Mouse (Mus musculus): ENCODE data around the gene Srek1ip1. TPM values are rescaled to one million over a fixed set of nuclear protein-coding genes. Genes with fewer than 3 reads are reported as not detected.
A peak's percentile ranks its signal among the peaks of the same experiment; 100 is the strongest.

The Srek1ip1 gene
- polyA plus RNA-seq, 1 experiment = 12.9 TPM

DNA sequence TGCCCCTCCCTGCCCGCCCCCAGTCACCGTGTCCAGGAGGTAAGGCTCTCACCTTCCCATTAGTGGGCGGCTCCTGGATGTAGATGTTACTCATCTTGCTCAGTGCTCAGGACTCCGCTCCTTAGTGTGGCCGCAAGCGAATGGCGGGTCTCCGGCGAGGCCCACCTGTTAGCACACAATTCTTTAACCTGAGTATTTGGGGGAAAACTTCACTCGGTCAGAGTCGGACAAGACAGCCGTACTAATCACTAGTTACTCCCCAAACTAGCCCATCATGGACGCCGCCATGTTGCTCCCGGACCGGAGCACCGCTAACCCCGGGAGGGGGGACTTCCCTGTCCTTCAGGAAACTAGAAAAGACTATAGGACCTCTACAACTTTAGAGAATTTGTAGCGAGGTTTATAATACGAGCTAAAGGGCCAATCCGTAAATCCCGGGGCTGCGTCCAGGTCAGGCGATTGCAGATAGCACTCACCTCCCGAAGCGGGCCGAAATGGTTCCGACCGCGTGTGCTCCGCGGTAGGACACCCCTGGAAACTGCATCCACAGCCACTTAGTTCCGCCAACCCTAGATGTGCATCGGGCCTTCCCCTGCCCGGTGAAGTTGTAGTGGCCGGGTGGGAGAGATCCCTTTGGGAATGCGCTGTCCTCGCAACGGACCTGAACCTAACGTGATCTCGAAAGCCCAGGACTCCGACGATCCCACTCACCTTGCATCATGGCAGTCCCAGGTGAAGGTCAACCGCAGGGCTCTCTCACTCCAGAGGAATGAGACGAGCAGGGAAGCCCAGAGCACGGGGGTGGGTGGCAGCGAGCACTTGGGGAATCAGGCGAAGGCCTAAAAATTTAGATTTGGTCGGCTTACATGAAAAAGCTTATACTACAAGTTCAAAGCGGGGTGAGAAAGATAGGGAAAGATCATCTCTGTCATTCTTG lies 24.6 kb downstream of the Srek1ip1 start, which contains the start of gene Cwc27:
TSS of gene Cwc27 (minus strand) at position 508 of the 937 bp plus-strand sequence.
- H3K36me3 ChIP-seq (ENCODE audit: control insufficient read depth, insufficient read depth, low read length) = no peaks in the 10 kb centered on the region
- no peaks in the 10 kb centered on the region for H3K27me3 ChIP-seq (ENCODE audit: control insufficient read depth, insufficient read depth, low read length)
- peak within 1 kb of the TSS; percentile 66; the same call in 1 of the 2 replicates for H3K27ac ChIP-seq (ENCODE audit: control insufficient read depth, insufficient read depth, low read length)
- TF ChIP-seq CTCF (IDR thresholded peaks at IDR 0.05; ENCODE audit: borderline replicate concordance, control insufficient read depth, extremely low read depth, insufficient read depth, low read length, poor library complexity) (0 out of 2 replicates have a peak, but pooled peaks have one; percentile 39), POLR2A (IDR thresholded peaks at IDR 0.05; ENCODE audit: control insufficient read depth, extremely low read depth, insufficient read depth, low read length, poor library complexity) (0 out of 2 replicates have a peak, but pooled peaks have one; percentile 37)
- WGBS = under 1% methylated on average over 50 of the region's 50 CpGs
- no peaks in the 10 kb centered on the region; the same call in 1 of the 2 replicates for H3K4me1 ChIP-seq (replicated peaks; ENCODE audit: control insufficient read depth, insufficient read depth, low read length)
- DNase-seq = peak; percentile 77
- peak within 1 kb of the TSS; percentile 78 for H3K4me3 ChIP-seq (ENCODE audit: control insufficient read depth, insufficient read depth, low read length)

DNA sequence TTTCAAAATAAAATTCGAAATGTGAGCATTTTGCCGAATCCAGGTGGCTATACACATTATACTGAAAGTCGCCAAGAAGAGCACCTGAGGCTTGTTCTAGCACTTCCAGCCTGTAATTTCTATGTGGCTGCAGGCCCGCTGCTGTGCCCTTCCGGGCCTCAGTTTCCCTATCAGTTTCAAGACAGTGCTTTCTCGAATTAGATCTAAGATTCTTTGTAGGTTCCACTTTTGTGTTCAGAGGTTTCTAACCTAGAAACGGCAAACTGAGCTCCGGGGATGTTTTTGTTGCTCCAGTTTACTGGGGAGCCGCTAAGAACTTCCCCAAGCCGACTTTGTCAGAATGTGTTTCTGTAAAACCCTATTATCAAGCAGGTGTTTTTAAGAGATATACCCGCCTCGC lies 25.4 kb downstream of the Srek1ip1 start:
- Histone ChIP-seq H3K36me3 (ENCODE audit: control insufficient read depth, insufficient read depth, low read length) (no peaks in the 10 kb centered on the region), H3K27ac (ENCODE audit: control insufficient read depth, insufficient read depth, low read length) (no peak overlapping the region), H3K4me3 (ENCODE audit: control insufficient read depth, insufficient read depth, low read length) (peak overlapping the region; percentile 24; the same call in 1 of the 2 replicates), H3K27me3 (ENCODE audit: control insufficient read depth, insufficient read depth, low read length) (no peaks in the 10 kb centered on the region), H3K4me1 (replicated peaks; ENCODE audit: control insufficient read depth, insufficient read depth, low read length) (no peaks in the 10 kb centered on the region; the same call in 1 of the 2 replicates)
- TF ChIP-seq CTCF (IDR thresholded peaks at IDR 0.05; ENCODE audit: borderline replicate concordance, control insufficient read depth, extremely low read depth, insufficient read depth, low read length, poor library complexity) = no peak
- no peak for TF ChIP-seq POLR2A (IDR thresholded peaks at IDR 0.05; ENCODE audit: control insufficient read depth, extremely low read depth, insufficient read depth, low read length, poor library complexity)
- WGBS = 16% methylated on average over 12 of the region's 12 CpGs
- DNase-seq = peak; percentile 4

DNA sequence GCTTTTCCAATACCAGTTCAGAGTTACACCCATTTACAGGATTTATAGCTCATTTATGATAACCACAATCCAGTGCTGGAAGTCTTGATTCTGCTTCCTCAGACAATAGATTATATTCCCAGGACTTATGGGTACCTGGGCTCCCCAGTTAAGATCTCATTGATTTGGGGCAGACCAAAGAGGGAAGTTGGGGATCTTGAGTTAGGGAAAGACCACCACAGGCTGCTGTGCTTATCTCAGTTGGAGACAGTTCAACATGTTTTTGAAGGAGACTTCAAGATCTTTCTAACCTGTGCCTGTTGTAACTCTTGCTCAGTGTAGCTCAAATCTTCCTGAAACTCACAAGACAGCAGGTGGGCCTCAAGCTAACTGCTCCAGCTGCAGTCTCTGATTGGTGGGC lies 28.9 kb downstream of the Srek1ip1 start:
- H3K27me3 ChIP-seq (ENCODE audit: control insufficient read depth, insufficient read depth, low read length) = no peaks in the 10 kb centered on the region
- DNase-seq = no peak
- no peak overlapping the region for H3K4me3 ChIP-seq (ENCODE audit: control insufficient read depth, insufficient read depth, low read length)
- H3K36me3 ChIP-seq (ENCODE audit: control insufficient read depth, insufficient read depth, low read length) = no peaks in the 10 kb centered on the region
- no peaks in the 10 kb centered on the region; the same call in 1 of the 2 replicates for H3K4me1 ChIP-seq (replicated peaks; ENCODE audit: control insufficient read depth, insufficient read depth, low read length)
- TF ChIP-seq POLR2A (IDR thresholded peaks at IDR 0.05; ENCODE audit: control insufficient read depth, extremely low read depth, insufficient read depth, low read length, poor library complexity) (no peak), CTCF (IDR thresholded peaks at IDR 0.05; ENCODE audit: borderline replicate concordance, control insufficient read depth, extremely low read depth, insufficient read depth, low read length, poor library complexity) (no peak)
- no peak overlapping the region for H3K27ac ChIP-seq (ENCODE audit: control insufficient read depth, insufficient read depth, low read length)

DNA sequence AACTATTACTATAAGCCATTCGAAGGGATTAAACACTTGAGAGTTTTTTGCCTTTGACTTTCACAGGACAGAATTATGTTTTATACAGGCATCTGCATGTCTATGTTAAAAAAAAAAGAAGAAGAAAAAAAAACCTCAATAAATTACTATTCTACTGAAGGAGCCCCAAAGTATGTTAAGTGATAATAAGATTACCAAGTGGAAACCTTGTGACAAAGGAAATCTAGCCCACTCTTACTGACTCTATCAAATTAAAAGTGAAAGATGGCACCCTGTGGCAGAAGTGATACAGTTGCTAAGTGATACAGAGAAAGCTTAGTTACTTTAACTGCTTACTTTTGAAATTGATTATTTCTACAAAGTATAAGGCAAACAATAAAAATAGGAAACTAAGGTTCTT lies 29.6 kb downstream of the Srek1ip1 start:
- DNase-seq = no peak
- Histone ChIP-seq H3K4me1 (replicated peaks; ENCODE audit: control insufficient read depth, insufficient read depth, low read length) (no peaks in the 10 kb centered on the region; the same call in 1 of the 2 replicates), H3K4me3 (ENCODE audit: control insufficient read depth, insufficient read depth, low read length) (no peak overlapping the region), H3K36me3 (ENCODE audit: control insufficient read depth, insufficient read depth, low read length) (no peaks in the 10 kb centered on the region), H3K27me3 (ENCODE audit: control insufficient read depth, insufficient read depth, low read length) (no peaks in the 10 kb centered on the region), H3K27ac (ENCODE audit: control insufficient read depth, insufficient read depth, low read length) (no peak overlapping the region)
- TF ChIP-seq POLR2A (IDR thresholded peaks at IDR 0.05; ENCODE audit: control insufficient read depth, extremely low read depth, insufficient read depth, low read length, poor library complexity) (no peak), CTCF (IDR thresholded peaks at IDR 0.05; ENCODE audit: borderline replicate concordance, control insufficient read depth, extremely low read depth, insufficient read depth, low read length, poor library complexity) (no peak)
- WGBS = 98% methylated on average over 1 of the region's 1 CpGs

DNA sequence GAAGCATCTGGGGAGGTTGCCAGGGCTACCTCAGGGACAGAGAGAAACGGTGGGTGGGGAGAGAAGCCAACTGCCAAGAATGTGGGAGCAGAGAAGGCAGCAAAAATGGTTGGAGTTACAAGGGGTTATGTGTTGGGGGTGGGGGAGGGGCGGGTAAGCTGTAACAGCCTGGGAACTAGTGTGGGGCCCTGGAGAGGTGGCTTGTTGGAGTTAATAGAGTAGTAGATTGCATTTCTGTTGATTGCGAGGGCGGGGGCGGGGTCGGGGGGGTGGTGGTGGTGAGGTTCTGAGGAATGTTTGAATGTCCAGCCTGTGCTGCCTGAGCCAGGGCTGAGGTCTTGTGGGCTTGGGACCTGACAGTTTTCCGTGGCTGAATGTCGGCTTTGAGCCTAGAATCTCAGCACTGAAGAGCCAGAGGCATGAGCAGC lies 30.1 kb downstream of the Srek1ip1 start:
- Histone ChIP-seq H3K36me3 (ENCODE audit: control insufficient read depth, insufficient read depth, low read length) (no peaks in the 10 kb centered on the region; the same call in 1 of the 2 replicates), H3K4me3 (ENCODE audit: control insufficient read depth, insufficient read depth, low read length) (no peak overlapping the region), H3K4me1 (replicated peaks; ENCODE audit: control insufficient read depth, insufficient read depth, low read length) (no peaks in the 10 kb centered on the region; the same call in 1 of the 2 replicates), H3K27ac (ENCODE audit: control insufficient read depth, insufficient read depth, low read length) (no peak overlapping the region), H3K27me3 (ENCODE audit: control insufficient read depth, insufficient read depth, low read length) (no peaks in the 10 kb centered on the region)
- DNase-seq = no peak
- 92% methylated on average over 8 of the region's 8 CpGs for WGBS
- TF ChIP-seq CTCF (IDR thresholded peaks at IDR 0.05; ENCODE audit: borderline replicate concordance, control insufficient read depth, extremely low read depth, insufficient read depth, low read length, poor library complexity) (no peak), POLR2A (IDR thresholded peaks at IDR 0.05; ENCODE audit: control insufficient read depth, extremely low read depth, insufficient read depth, low read length, poor library complexity) (no peak)

DNA sequence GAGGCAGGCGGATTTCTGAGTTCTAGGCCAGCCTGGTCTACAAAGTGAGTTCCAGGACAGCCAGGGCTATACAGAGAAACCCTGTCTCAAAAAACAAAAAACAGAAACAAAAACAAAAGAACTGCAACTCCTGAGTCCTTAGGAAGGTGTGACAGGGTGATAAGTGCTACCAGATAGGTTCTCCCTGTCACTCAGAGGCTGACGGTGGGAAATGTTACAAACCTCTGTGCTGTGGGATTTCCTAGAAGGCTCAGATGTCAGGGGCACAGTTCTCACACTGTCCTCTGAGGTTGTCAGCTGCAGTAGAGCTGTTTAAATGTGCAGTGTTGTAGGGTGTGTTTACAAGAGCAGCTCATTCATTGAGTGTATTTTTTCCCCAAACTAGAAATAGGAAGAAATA lies 33.2 kb downstream of the Srek1ip1 start:
- Histone ChIP-seq H3K27ac (ENCODE audit: control insufficient read depth, insufficient read depth, low read length) (no peak overlapping the region), H3K4me1 (replicated peaks; ENCODE audit: control insufficient read depth, insufficient read depth, low read length) (no peaks in the 10 kb centered on the region), H3K36me3 (ENCODE audit: control insufficient read depth, insufficient read depth, low read length) (peaks cover 15% of the 10 kb centered on the region), H3K4me3 (ENCODE audit: control insufficient read depth, insufficient read depth, low read length) (no peak overlapping the region), H3K27me3 (ENCODE audit: control insufficient read depth, insufficient read depth, low read length) (no peaks in the 10 kb centered on the region)
- WGBS = 59% methylated on average over 2 of the region's 2 CpGs
- DNase-seq = no peak
- TF ChIP-seq POLR2A (IDR thresholded peaks at IDR 0.05; ENCODE audit: control insufficient read depth, extremely low read depth, insufficient read depth, low read length, poor library complexity) (no peak), CTCF (IDR thresholded peaks at IDR 0.05; ENCODE audit: borderline replicate concordance, control insufficient read depth, extremely low read depth, insufficient read depth, low read length, poor library complexity) (no peak)
